Mouse (Mus musculus) megakaryocyte, adult 5-6 weeks (primary cell): ENCODE data around the gene Pgr15l. TPM values are rescaled to one million over a fixed set of nuclear protein-coding genes. Genes with fewer than 3 reads are reported as not detected.

ENCODE experiments used
- ATAC-seq: 2 replicates; pipeline ENCODE4 v1.8.0; 2016; ENCODE audit warnings: mild to moderate bottlenecking, inconsistent platforms; ENCODE audit not compliant: poor library complexity, severe bottlenecking
- total RNA-seq, 2 experiments: library from RNA; stranded (forward) in 1 of 2; stranded (reverse) in 1 of 2; fragments of 153-499, 151-499 nt in 1 of 2; fragments of 221-1000, 200-1000 nt in 1 of 2; gene quantifications; 2 replicates each; pipeline versions ENCODE4 v1.2.3 to v1.2.4; 2015 to 2017

Gene Pgr15l
- total RNA-seq (2015): not detected in 2 replicates
- not detected in 2 replicates for total RNA-seq (2017)

- ATAC-seq: no peak
Observed at GRCm38 (mm10) chrX:97072369-97072768, at the start of gene Pgr15l. Gene Pgr15l, plus strand, starts transcription at chrX:97072596.

GRCm38 (mm10) chrX:97027540-97027939 lies 44.9 kb upstream of the Pgr15l start:
- ATAC-seq: no peak

GRCm38 (mm10) chrX:97069816-97070215 lies 2.6 kb upstream of the Pgr15l start:
- ATAC-seq: no peak
